Mouse (Mus musculus): ENCODE results near the gene Epb41l2.

DNA sequence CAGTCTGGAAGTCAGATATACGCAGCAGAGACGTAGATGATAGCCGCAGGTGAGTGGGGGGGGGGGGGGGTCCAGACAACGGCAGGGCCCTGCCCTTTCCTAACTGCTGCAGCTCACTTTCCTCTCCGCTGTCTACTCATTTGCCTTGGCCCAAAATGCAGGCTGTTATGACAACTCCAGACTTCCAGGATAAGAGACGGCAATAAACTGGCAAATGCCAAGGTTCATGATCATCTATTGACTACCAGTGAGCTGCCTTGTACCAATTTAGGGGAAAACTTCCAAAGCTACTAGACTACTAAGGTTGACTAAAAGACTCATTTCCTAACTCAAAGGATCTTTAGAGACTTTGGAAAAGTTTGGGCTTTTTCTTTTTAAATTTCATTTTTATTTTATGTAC is 177.0 kb downstream of the Epb41l2 start:
- no peak for TF ChIP-seq POLR2A (IDR thresholded peaks at IDR 0.05; ENCODE audit: borderline replicate concordance, extremely low read depth, low read depth, low read length)
- TF ChIP-seq CTCF (IDR thresholded peaks at IDR 0.05; ENCODE audit: insufficient read depth, low read length) = no peak
